Mouse (Mus musculus) liver, adult (tissue): Measurements from ENCODE around the gene Pten.

Source experiments
- GATA4 ChIP-seq: IDR thresholded peaks from 2 replicates; pipeline ENCODE4 v1.6.1; 2014; ENCODE audit warnings: mild to moderate bottlenecking, low read length; ENCODE audit not compliant: insufficient replicate concordance

The Pten gene

DNA sequence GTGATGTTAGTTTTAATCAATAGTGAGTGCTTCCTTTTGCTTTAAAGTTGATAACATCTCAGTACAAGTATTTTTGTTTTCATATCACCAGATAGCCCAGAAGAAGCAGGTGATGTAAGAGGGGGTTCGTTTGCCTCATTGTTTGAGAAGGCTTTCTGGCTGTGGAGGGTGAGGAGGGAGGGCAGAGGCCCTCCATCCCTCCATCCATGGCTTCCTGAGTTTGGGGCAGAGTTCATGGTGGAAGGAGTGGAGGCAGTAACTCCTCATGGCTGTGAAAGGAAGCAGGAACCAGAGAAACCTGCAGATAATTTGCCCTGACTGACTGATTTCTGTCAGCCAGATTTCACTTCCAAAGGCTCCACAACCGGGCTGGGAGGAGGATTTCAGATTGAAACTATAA is 21.1 kb downstream of the Pten start:
- no peak for TF ChIP-seq GATA4

GRCm38 (mm10) chr19:32779131-32779530 is 21.8 kb downstream of the Pten start:
- no peak for TF ChIP-seq GATA4

DNA sequence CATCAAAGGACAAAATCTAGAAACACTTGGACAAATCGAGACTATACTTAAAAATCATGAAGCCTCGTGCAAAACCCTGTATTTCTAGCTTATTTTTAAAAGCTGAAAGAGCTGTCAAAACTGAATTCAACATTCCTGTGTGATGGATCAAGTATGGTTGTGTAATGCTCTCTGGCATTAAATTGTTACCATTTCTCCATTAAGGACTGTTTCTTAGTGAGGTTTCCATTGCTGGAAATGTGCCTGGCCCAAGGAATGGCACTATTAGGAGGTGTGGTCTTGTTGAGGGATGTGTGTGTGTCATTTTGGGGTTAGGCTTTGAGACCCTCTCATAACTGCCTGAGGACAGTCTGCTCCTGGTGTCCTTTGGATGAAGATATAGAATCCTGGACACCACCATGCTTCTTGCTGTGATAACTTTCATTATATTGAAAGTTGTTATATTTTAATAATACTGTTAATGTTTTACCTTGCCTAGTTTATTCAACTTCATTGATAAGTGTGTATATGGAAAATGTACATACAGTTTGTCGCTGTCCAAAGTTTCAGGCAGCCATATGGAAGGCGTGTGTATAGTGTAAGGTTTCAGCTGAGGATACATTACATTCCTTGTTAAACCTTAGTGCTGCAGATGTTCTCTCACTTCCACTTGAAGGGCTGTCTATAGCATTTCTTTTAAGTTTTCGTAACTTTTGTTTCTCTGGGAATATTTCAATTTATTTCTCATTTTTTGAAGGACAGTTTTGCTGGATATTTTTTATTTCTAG is 24.2 kb downstream of the Pten start:
- TF ChIP-seq GATA4: no peak

- TF ChIP-seq GATA4: no peak
These were observed 32.2 kb downstream of the Pten start for GRCm38 (mm10) chr19:32789535-32789934.

GRCm38 (mm10) chr19:32792610-32793009 is 35.3 kb downstream of the Pten start:
- TF ChIP-seq GATA4: no peak

DNA sequence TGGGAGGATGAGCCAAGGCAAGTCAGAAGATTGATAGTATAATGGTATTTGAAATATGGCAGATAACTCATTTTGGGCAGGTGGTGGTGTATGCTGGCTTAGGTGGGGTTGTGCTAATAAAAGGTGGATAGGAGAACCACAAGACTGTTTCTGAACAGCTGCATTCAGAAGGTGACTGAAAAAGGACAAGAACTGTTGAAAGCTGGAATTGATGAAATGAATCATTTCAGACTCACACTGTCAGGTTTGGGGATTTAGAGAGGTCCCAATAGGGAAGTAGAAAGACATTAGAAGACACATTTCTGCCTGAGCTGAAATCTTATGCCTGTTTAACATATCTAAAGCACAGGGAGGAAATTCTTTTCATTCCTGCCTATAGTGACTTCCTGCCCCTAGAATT is 36.6 kb downstream of the Pten start:
- no peak for TF ChIP-seq GATA4

DNA sequence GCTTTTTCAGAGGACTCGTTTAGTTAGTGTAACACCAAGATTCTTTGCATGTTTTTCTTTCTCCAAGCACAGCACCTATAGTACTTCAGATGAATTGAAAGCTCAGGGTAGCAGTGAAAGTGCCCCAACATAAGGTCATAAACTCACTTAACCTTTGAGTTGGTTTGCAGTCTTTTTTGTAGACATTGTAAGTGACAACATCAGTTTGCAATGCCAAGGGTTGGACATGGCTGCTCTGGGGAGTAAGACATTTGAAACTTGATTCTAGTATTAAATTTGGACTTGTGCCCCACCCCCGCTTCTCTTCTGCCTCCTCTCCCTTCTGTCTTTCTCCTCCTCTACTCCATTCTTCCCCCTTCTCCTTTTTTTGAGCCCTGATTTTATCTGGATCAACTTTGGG is 43.3 kb downstream of the Pten start:
- TF ChIP-seq GATA4: no peak

GRCm38 (mm10) chr19:32804703-32805102 is 47.4 kb downstream of the Pten start:
- no peak for TF ChIP-seq GATA4

GRCm38 (mm10) chr19:32807610-32808009 is 50.3 kb downstream of the Pten start:
- no peak for TF ChIP-seq GATA4

GRCm38 (mm10) chr19:32808690-32809089 is 51.4 kb downstream of the Pten start:
- no peak for TF ChIP-seq GATA4

DNA sequence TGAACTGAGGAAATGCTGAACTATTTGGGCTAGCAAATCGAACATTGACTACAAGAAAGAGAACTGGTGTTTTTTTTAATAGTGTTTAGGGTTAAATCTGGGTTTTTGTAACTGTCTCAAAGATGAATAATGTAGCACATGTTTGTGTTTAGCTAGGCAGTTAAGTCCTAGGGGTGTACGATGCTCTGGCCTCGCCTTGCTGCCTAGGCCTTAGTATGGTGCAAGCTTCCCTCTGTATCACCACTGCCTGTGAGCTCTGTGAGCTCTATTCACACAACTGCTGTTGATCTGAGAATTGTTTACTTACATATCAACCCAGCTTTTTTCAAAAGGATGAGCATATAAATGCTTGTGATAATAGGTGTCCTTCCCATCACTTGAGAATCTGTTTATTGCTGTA is 51.8 kb downstream of the Pten start:
- TF ChIP-seq GATA4: no peak

- no peak for TF ChIP-seq GATA4
These were observed 61.5 kb downstream of the Pten start for GRCm38 (mm10) chr19:32818759-32819158.

DNA sequence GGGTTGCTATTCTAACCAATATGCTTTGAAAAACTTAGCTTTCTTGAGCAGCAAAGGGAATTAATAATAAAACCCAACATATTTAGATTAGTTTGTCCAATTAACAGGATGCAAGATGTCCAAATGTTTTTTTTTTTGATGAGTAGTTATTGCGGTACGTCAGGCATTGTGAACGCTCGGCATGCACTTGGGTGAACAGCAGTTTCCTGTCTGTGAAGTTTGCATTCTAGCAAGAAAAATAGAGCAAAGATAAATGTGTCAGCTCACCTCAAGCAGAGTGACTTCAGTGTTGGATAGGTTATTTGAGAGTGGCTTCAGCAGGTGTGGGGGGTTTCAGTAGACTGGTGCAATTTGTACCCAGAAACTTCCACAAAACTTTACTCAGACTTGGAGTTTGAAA is 69.3 kb downstream of the Pten start:
- no peak for TF ChIP-seq GATA4

DNA sequence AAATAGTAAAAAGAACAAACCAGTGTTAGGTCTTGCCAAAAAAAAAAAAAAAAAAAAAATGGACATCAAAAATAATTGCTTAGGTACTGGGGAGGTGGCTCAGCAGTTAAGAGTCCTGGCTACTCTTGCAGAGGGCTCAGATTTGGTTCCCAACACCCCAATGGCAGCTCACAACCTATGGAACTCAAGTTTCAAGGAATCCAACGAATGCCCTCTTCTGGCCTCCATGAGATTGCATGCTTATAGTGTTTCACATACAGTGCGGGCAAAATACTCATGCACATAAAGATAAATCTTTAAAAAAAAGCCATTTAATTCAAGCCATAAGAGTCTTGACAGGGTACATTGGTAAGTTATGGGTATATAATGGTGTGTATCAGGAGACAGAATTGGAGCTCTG is 72.6 kb downstream of the Pten start:
- TF ChIP-seq GATA4: no peak

DNA sequence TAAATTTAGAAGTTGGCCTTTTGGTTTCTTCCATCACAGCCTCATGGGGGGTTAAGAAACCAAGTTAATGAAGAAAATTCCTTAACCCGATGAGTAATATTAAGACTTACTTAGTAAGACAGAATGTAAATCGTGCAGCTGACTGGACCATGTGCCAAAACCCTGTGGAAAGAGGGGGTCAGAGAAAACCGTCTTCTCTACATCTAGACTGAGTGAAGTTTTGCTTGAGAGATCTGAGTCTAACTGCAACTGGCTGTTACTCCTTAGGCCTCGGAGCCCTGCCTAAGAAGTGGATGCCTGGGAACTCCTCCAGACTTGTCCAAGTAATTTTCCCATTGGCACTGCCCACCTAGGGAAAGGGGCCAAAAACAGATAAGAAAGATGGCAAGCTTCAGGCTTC is 74.0 kb downstream of the Pten start:
- no peak for TF ChIP-seq GATA4

GRCm38 (mm10) chr19:32840491-32840890 is 83.2 kb downstream of the Pten start:
- TF ChIP-seq GATA4: no peak

DNA sequence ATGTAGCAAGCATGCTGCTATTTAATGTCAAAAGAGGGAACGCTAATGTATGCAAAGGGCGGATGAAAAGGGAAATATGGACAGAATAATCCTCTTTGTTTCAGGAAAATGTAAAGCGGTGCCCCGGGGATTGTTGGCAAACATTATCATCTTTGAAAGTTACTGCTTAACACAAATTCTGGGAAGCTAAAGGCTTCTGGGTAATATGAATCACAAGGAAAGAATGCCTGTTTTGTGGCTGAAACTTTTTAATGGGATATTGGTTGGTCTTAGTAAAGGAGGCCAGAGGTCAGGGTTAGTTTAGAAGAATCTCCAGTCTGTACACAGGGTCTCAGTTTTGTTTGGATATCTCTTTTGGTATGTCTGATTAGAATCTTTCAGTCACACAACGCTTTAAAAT is 87.2 kb downstream of the Pten start:
- no peak for TF ChIP-seq GATA4
